Mouse (Mus musculus) C2C12 (cell line): ENCODE data around the gene Hpgds.

Experiments used
- CEBPB ChIP-seq: IDR thresholded peaks from one replicate; pipeline ENCODE4 v1.6.1; 2011; ENCODE audit warnings: low read depth, mild to moderate bottlenecking, control low read depth, moderate library complexity
- CTCF ChIP-seq: IDR thresholded peaks from one replicate; pipeline ENCODE4 v1.5.1; 2011; ENCODE audit not compliant: control insufficient read depth, insufficient read depth, insufficient read length
- MAX ChIP-seq: IDR thresholded peaks from one replicate; pipeline ENCODE4 v1.6.1; 2011; ENCODE audit warnings: mild to moderate bottlenecking, control low read depth
- MYOD1 ChIP-seq: IDR thresholded peaks from one replicate; pipeline ENCODE4 v1.6.1; 2011; ENCODE audit warnings: low read depth; ENCODE audit not compliant: control insufficient read depth, insufficient read length
- USF1 ChIP-seq: IDR thresholded peaks from one replicate; pipeline ENCODE4 v1.6.1; 2011; ENCODE audit warnings: low read depth, mild to moderate bottlenecking, control low read depth, moderate library complexity

- TF ChIP-seq CTCF (no peak), MYOD1 (no peak), MAX (no peak), USF1 (no peak), CEBPB (no peak)
These were observed 29.8 kb downstream of the Hpgds start for GRCm38 (mm10) chr6:65114902-65115301.
